Comparison of ENCODE assay signal across 20 mouse cellular contexts in the genomic region with DNA sequence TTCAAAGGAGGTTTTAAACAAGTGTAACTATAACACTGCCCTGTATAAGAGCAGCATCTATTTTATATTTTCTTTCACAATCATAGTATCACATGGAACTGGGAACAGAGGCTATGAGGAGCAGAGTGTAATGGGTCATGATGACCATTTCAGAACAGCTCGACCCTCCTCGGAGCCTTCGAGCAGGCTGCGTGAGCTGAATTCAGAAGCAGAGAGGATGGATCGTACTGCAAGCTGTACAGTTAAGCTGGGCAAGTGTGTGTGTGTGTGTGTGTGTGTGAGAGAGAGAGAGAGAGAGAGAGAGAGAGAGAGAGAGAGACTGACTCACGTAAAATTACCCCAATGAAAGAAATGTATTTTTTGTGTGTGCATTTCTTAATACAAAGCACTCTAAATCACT. TPM values are rescaled to one million over a fixed set of nuclear protein-coding genes. Genes with fewer than 3 reads are reported as not detected.
DNase-seq lines count a peak whose midpoint lies in the region; ATAC-seq lines count a peak whose summit lies in the region.
"Had no signal": no experiment of that assay in that cellular context is flagged by ENCODE, and none has a peak within 500 bp of the region (broad histone marks: within the 10 kb centered on the region; RNA-seq: fewer than 3 reads in every experiment).

No protein-coding gene starts in this region.

- H3K27me3 ChIP-seq in hindbrain, embryonic 12.5 days = no peaks in the 10 kb centered on the region
- no peaks in the 10 kb centered on the region for H3K27me3 ChIP-seq in hindbrain, embryonic 10.5 days (ENCODE audit: insufficient read depth, poor library complexity, severe bottlenecking)
- no peaks in the 10 kb centered on the region for H3K27me3 ChIP-seq in midbrain, embryonic 14.5 days (ENCODE audit: control insufficient read depth, insufficient read depth, low read length)
- H3K27me3 ChIP-seq in midbrain, embryonic 10.5 days (ENCODE audit: low read depth, poor library complexity, severe bottlenecking) = no peaks in the 10 kb centered on the region
- H3K27me3 ChIP-seq in midbrain, embryonic 16.5 days (ENCODE audit: control insufficient read depth, insufficient read depth, low read depth, low read length) = no peaks in the 10 kb centered on the region
- no peaks in the 10 kb centered on the region for H3K27me3 ChIP-seq in kidney, embryonic 14.5 days (ENCODE audit: control insufficient read depth, insufficient read depth, low read length)
- H3K27me3 ChIP-seq: forebrain, embryonic 13.5 days; heart, embryonic 12.5 days had no signal

- 83% methylated on average over 6 of the region's 6 CpGs for WGBS in hindbrain, embryonic 12.5 days
- 93% methylated on average over 6 of the region's 6 CpGs for WGBS in hindbrain, embryonic 10.5 days
- 80% methylated on average over 6 of the region's 6 CpGs for WGBS in midbrain, embryonic 14.5 days
- WGBS in midbrain, embryonic 10.5 days = 93% methylated on average over 6 of the region's 6 CpGs
- 70% methylated on average over 6 of the region's 6 CpGs for WGBS in midbrain, embryonic 16.5 days
- WGBS in kidney, embryonic 14.5 days = 92% methylated on average over 6 of the region's 6 CpGs

- no peak overlapping the region for H3K4me2 ChIP-seq in hindbrain, embryonic 12.5 days (replicated peaks)
- no peak overlapping the region for H3K4me2 ChIP-seq in midbrain, embryonic 14.5 days (ENCODE audit: low read length)
- H3K4me2 ChIP-seq in midbrain, embryonic 16.5 days (ENCODE audit: low read length) = no peak overlapping the region
- no peak overlapping the region for H3K4me2 ChIP-seq in kidney, embryonic 14.5 days (replicated peaks; ENCODE audit: low read depth, low read length)
- H3K4me2 ChIP-seq: forebrain, embryonic 13.5 days; heart, embryonic 12.5 days had no signal

- no peaks in the 10 kb centered on the region for H3K36me3 ChIP-seq in hindbrain, embryonic 12.5 days
- H3K36me3 ChIP-seq in hindbrain, embryonic 10.5 days = no peaks in the 10 kb centered on the region
- H3K36me3 ChIP-seq in midbrain, embryonic 14.5 days (ENCODE audit: control insufficient read depth, insufficient read depth, low read length) = no peaks in the 10 kb centered on the region
- H3K36me3 ChIP-seq in midbrain, embryonic 10.5 days = no peaks in the 10 kb centered on the region
- no peaks in the 10 kb centered on the region for H3K36me3 ChIP-seq in midbrain, embryonic 16.5 days (ENCODE audit: control insufficient read depth, insufficient read depth, low read length)
- no peaks in the 10 kb centered on the region for H3K36me3 ChIP-seq in kidney, embryonic 14.5 days (ENCODE audit: control insufficient read depth, insufficient read depth, low read length)
- H3K36me3 ChIP-seq: embryonic facial prominence, embryonic 10.5 days; G1E; heart, embryonic 12.5 days had no signal

- no peaks in the 10 kb centered on the region for H3K9me3 ChIP-seq in hindbrain, embryonic 12.5 days (replicated peaks)
- H3K9me3 ChIP-seq in hindbrain, embryonic 10.5 days = no peaks in the 10 kb centered on the region
- H3K9me3 ChIP-seq in midbrain, embryonic 14.5 days (ENCODE audit: control insufficient read depth, low read length) = no peaks in the 10 kb centered on the region
- no peaks in the 10 kb centered on the region for H3K9me3 ChIP-seq in midbrain, embryonic 10.5 days (replicated peaks)
- H3K9me3 ChIP-seq in midbrain, embryonic 16.5 days (replicated peaks; ENCODE audit: control insufficient read depth, low read length, poor library complexity, severe bottlenecking) = no peaks in the 10 kb centered on the region
- no peaks in the 10 kb centered on the region for H3K9me3 ChIP-seq in kidney, embryonic 14.5 days (ENCODE audit: control insufficient read depth, low read length)
- H3K9me3 ChIP-seq: embryonic facial prominence, embryonic 10.5 days; forebrain, embryonic 13.5 days; G1E; heart, embryonic 12.5 days had no signal

- no peak for DNase-seq in hindbrain, embryonic 10.5 days (ENCODE audit: low spot score)
- peak; percentile 35 for DNase-seq in midbrain, embryonic 14.5 days
- no peak for DNase-seq in midbrain, embryonic 10.5 days (ENCODE audit: low spot score)
- no peak for DNase-seq in kidney, postnatal 4 days
- DNase-seq: adrenal gland, adult 8-10 months; adrenal gland, postnatal 36 days; B cell, adult 2 months; cerebellum, adult 11-12 months; cerebellum, adult 9-10 months; cerebellum, postnatal 25 days; gastrocnemius, postnatal 25 days had no signal

- no peak overlapping the region for H3K4me3 ChIP-seq in hindbrain, embryonic 12.5 days
- no peak overlapping the region for H3K4me3 ChIP-seq in hindbrain, embryonic 10.5 days
- no peak overlapping the region for H3K4me3 ChIP-seq in midbrain, embryonic 14.5 days (replicated peaks; ENCODE audit: low read depth, low read length)
- H3K4me3 ChIP-seq in midbrain, embryonic 10.5 days = no peak overlapping the region
- no peak overlapping the region for H3K4me3 ChIP-seq in midbrain, embryonic 16.5 days (ENCODE audit: low read depth, low read length)
- no peak overlapping the region for H3K4me3 ChIP-seq in kidney, embryonic 14.5 days (ENCODE audit: low read length)
- H3K4me3 ChIP-seq: embryonic facial prominence, embryonic 10.5 days; forebrain, embryonic 13.5 days; heart, embryonic 12.5 days had no signal

- no peak overlapping the region for H3K9ac ChIP-seq in hindbrain, embryonic 12.5 days
- no peak overlapping the region for H3K9ac ChIP-seq in midbrain, embryonic 14.5 days (replicated peaks; ENCODE audit: low read length)
- H3K9ac ChIP-seq in midbrain, embryonic 16.5 days (ENCODE audit: low read depth, low read length) = no peak overlapping the region
- H3K9ac ChIP-seq in kidney, embryonic 14.5 days (ENCODE audit: low read depth, low read length) = no peak overlapping the region
- H3K9ac ChIP-seq: forebrain, embryonic 13.5 days; forebrain, postnatal 0 days; heart, embryonic 12.5 days had no signal

- no peaks in the 10 kb centered on the region for H3K4me1 ChIP-seq in hindbrain, embryonic 12.5 days
- H3K4me1 ChIP-seq in hindbrain, embryonic 10.5 days (replicated peaks) = peaks cover 5% of the 10 kb centered on the region; the same call in 1 of the 2 replicates
- no peaks in the 10 kb centered on the region for H3K4me1 ChIP-seq in midbrain, embryonic 14.5 days (ENCODE audit: control insufficient read depth, insufficient read depth, low read length)
- 0 out of 2 replicates have a peak, but pooled peaks cover 2% of the 10 kb centered on the region for H3K4me1 ChIP-seq in midbrain, embryonic 10.5 days
- H3K4me1 ChIP-seq in midbrain, embryonic 16.5 days (ENCODE audit: control insufficient read depth, insufficient read depth, low read length) = no peaks in the 10 kb centered on the region
- no peaks in the 10 kb centered on the region for H3K4me1 ChIP-seq in kidney, embryonic 14.5 days (ENCODE audit: control insufficient read depth, insufficient read depth, low read length)
- H3K4me1 ChIP-seq: forebrain, embryonic 13.5 days; heart, embryonic 12.5 days had no signal

- H3K27ac ChIP-seq in hindbrain, embryonic 12.5 days = 0 out of 2 replicates have a peak overlapping the region, but pooled peaks have one; percentile 60
- H3K27ac ChIP-seq in hindbrain, embryonic 10.5 days = no peak overlapping the region
- H3K27ac ChIP-seq in midbrain, embryonic 14.5 days (replicated peaks; ENCODE audit: low read depth, low read length) = peak overlapping the region; percentile 74
- H3K27ac ChIP-seq in midbrain, embryonic 10.5 days (replicated peaks) = no peak overlapping the region
- H3K27ac ChIP-seq in midbrain, embryonic 16.5 days (ENCODE audit: low read length) = peak overlapping the region; percentile 51
- H3K27ac ChIP-seq in kidney, embryonic 14.5 days (ENCODE audit: low read depth, low read length) = no peak overlapping the region
- H3K27ac ChIP-seq: embryonic facial prominence, embryonic 10.5 days; forebrain, embryonic 13.5 days had no signal

- ATAC-seq in hindbrain, embryonic 12.5 days (ENCODE audit: low FRiP score) = no peak
- no peak for ATAC-seq in midbrain, embryonic 14.5 days (ENCODE audit: low FRiP score, low TSS enrichment)
- ATAC-seq in midbrain, embryonic 16.5 days = no peak
- ATAC-seq in kidney, embryonic 14.5 days (ENCODE audit: low FRiP score, low TSS enrichment) = no peak
- ATAC-seq: CD4-positive, CD25-positive, alpha-beta regulatory T cell, adult 4 months; forebrain, embryonic 13.5 days had no signal

RNA-seq across cellular contexts. Expression of a gene that starts 37.9 kb away (rescaled TPM):
- polyA plus RNA-seq in hindbrain, embryonic 12.5 days (2016; fragmentation: Nextera tagmentation; extraction: Ambion mirVana) = 31.0 and 34.1 TPM in 2 replicates
- 17.3 and 18.8 TPM in 2 replicates for polyA plus RNA-seq in hindbrain, embryonic 10.5 days (2016; fragmentation: Nextera tagmentation; extraction: Ambion mirVana)
- polyA plus RNA-seq in midbrain, embryonic 14.5 days (2014; fragmentation: Nextera tagmentation; extraction: Ambion mirVana) = 20.0 and 25.4 TPM in 2 replicates
- 19.8 and 22.3 TPM in 2 replicates for polyA plus RNA-seq in midbrain, embryonic 10.5 days (2016; fragmentation: Nextera tagmentation; extraction: Ambion mirVana)
- 19.2 and 21.3 TPM in 2 replicates for polyA plus RNA-seq in midbrain, embryonic 16.5 days (2015; fragmentation: Nextera tagmentation; extraction: Ambion mirVana)
- polyA plus RNA-seq in kidney, embryonic 14.5 days (2014; fragmentation: Nextera tagmentation; extraction: Ambion mirVana) = 17.4 and 18.4 TPM in 2 replicates

Comparison
In these comparisons a context has a peak if more than half of its experiments do, and no peak if none do; other contexts are left out.
1. H3K27ac ChIP-seq: peak in hindbrain, embryonic 12.5 days (single experiment), midbrain, embryonic 14.5 days (single experiment) and midbrain, embryonic 16.5 days (single experiment); none in hindbrain, embryonic 10.5 days (single experiment), midbrain, embryonic 10.5 days (single experiment) and kidney, embryonic 14.5 days (single experiment).